Mouse (Mus musculus) forebrain, embryonic 13.5 days (tissue): ENCODE measurements around the gene Scaf1. TPM values are rescaled to one million over a fixed set of nuclear protein-coding genes. Genes with fewer than 3 reads are reported as not detected.
"Not testable (repeated sequence)": the region's sequence is repeated elsewhere in the genome, so short reads cannot be mapped to it uniquely, and the experiment has no call there.

ENCODE experiments used
- ATAC-seq: fragments of 200-750 bp; cut with Nextera tagmentation; 2 replicates; pipeline ENCODE4 v1.8.0; 2017
- H3K27ac ChIP-seq: fragments of 300-500 bp; sonication (generic); 2 replicates; pipeline ENCODE4 v1.5.1; 2015; ENCODE audit warnings: inconsistent platforms, mild to moderate bottlenecking, moderate library complexity
- H3K27me3 ChIP-seq: fragments of 300-500 bp; sonication (generic); 2 replicates; pipeline ENCODE4 v1.6.1; 2015; ENCODE audit warnings: mild to moderate bottlenecking, inconsistent platforms
- H3K36me3 ChIP-seq: fragments of 300-500 bp; sonication (generic); 2 replicates; pipeline ENCODE4 v1.6.1; 2015; ENCODE audit warnings: mild to moderate bottlenecking, inconsistent platforms; ENCODE audit not compliant: poor library complexity, severe bottlenecking
- H3K4me1 ChIP-seq: fragments of 300-500 bp; sonication (generic); 2 replicates; pipeline ENCODE4 v1.6.1; 2015; ENCODE audit warnings: inconsistent platforms
- H3K4me2 ChIP-seq: fragments of 300-500 bp; sonication (generic); 2 replicates; pipeline ENCODE4 v1.6.1; 2015; ENCODE audit warnings: inconsistent platforms, mild to moderate bottlenecking, moderate library complexity
- H3K4me3 ChIP-seq: fragments of 300-500 bp; sonication (generic); 2 replicates; pipeline ENCODE4 v1.5.1; 2015; ENCODE audit warnings: mild to moderate bottlenecking, inconsistent platforms
- H3K9ac ChIP-seq: fragments of 300-500 bp; sonication (generic); 2 replicates; pipeline ENCODE4 v1.6.1; 2015; ENCODE audit warnings: mild to moderate bottlenecking, inconsistent platforms
- H3K9me3 ChIP-seq: fragments of 300-500 bp; sonication (generic); replicated peaks from 2 replicates; pipeline ENCODE4 v1.6.1; 2016; ENCODE audit warnings: inconsistent platforms
- WGBS: fragments of 180-500 bp; shearing (Covaris S2); methylation state at CpG from one replicate; pipeline ENCODE4 v1.1.7; 2015; 5-methylcytosine and 5-hydroxymethylcytosine counted together
- polyA plus RNA-seq: library from polyadenylated mRNA; unstranded; fragments of >200 nt; fragmentation: Nextera tagmentation; extraction: Ambion mirVana; gene quantifications from 2 replicates; pipeline ENCODE4 v1.2.1, GENCODE M21; 2015

The Scaf1 gene
- polyA plus RNA-seq, 1 experiment from 2014 or later: 35.8 TPM

DNA sequence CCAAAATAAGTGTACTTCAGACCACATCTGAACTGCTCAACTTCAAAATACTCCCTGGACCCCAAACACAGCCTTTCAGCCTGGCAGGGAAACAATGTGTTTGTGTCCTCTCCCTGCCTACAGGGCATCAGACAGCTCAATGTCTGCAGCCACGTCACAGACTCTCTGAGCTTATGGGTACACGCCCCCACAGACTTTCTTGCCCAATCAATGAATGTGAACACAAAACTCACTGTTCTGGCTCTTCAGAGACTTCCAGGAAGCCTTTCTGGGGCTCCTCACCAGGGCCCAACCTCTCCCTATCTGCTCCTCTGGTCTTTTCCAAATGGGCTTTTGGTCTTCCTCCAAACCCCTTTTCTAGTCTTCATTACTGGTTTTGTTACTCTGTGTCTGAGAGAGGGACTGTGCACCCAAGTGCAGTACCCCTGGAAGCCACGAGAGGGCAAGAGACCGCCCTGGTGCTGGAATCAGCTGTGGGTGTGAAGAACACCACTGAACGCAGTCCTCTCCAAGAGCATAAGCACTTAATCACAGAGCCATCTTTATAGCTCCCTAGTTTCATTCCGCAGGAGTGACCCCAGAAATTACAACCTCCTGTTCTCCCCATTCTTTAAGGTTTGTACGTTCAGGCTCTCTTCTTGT lies 21.7 kb upstream of the Scaf1 start:
- Histone ChIP-seq H3K27me3 (no peaks in the 10 kb centered on the region), H3K4me1 (no peaks in the 10 kb centered on the region), H3K9ac (no peak overlapping the region), H3K4me2 (no peak overlapping the region), H3K27ac (no peak overlapping the region), H3K9me3 (no peaks in the 10 kb centered on the region), H3K36me3 (peaks cover 99% of the 10 kb centered on the region), H3K4me3 (no peak overlapping the region)
- ATAC-seq: no peak
- 69% methylated on average over 7 of the region's 7 CpGs for WGBS

GRCm38 (mm10) chr7:45036702-45037101 lies 20.5 kb upstream of the Scaf1 start:
- no peak overlapping the region for H3K27ac ChIP-seq
- H3K27me3 ChIP-seq: no peaks in the 10 kb centered on the region
- H3K4me2 ChIP-seq: no peak overlapping the region
- H3K9me3 ChIP-seq: no peaks in the 10 kb centered on the region
- no peak overlapping the region for H3K9ac ChIP-seq
- WGBS: 95% methylated on average over 11 of the region's 11 CpGs
- peaks cover 99% of the 10 kb centered on the region for H3K36me3 ChIP-seq
- no peak overlapping the region for H3K4me3 ChIP-seq
- no peaks in the 10 kb centered on the region for H3K4me1 ChIP-seq
- no peak for ATAC-seq

GRCm38 (mm10) chr7:45035631-45036030 lies 19.5 kb upstream of the Scaf1 start:
- Histone ChIP-seq H3K36me3 (peaks cover 99% of the 10 kb centered on the region), H3K4me2 (no peak overlapping the region), H3K4me1 (no peaks in the 10 kb centered on the region), H3K4me3 (no peak overlapping the region), H3K27me3 (no peaks in the 10 kb centered on the region), H3K9ac (no peak overlapping the region), H3K27ac (no peak overlapping the region), H3K9me3 (no peaks in the 10 kb centered on the region)
- WGBS: 95% methylated on average over 3 of the region's 3 CpGs
- ATAC-seq: no peak

- 94% methylated on average over 19 of the region's 19 CpGs for WGBS
- no peak overlapping the region for H3K27ac ChIP-seq
- no peak overlapping the region for H3K4me2 ChIP-seq
- no peak overlapping the region for H3K4me3 ChIP-seq
- no peak overlapping the region for H3K9ac ChIP-seq
- ATAC-seq: no peak
- peaks cover 99% of the 10 kb centered on the region for H3K36me3 ChIP-seq
- H3K9me3 ChIP-seq: no peaks in the 10 kb centered on the region
- no peaks in the 10 kb centered on the region for H3K4me1 ChIP-seq
- H3K27me3 ChIP-seq: no peaks in the 10 kb centered on the region
Measured at GRCm38 (mm10) chr7:45033722-45034359, 17.7 kb upstream of the Scaf1 start.

- no peak for ATAC-seq
- 94% methylated on average over 8 of the region's 8 CpGs for WGBS
- Histone ChIP-seq H3K36me3 (peaks cover 95% of the 10 kb centered on the region), H3K9ac (no peak overlapping the region), H3K4me1 (no peaks in the 10 kb centered on the region), H3K4me3 (no peak overlapping the region), H3K4me2 (no peak overlapping the region), H3K9me3 (no peaks in the 10 kb centered on the region), H3K27me3 (no peaks in the 10 kb centered on the region), H3K27ac (no peak overlapping the region)
Measured at GRCm38 (mm10) chr7:45030857-45031256, 14.7 kb upstream of the Scaf1 start.

GRCm38 (mm10) chr7:45029995-45030394 lies 13.8 kb upstream of the Scaf1 start:
- H3K4me1 ChIP-seq: no peaks in the 10 kb centered on the region
- WGBS: 91% methylated on average over 6 of the region's 6 CpGs
- no peak for ATAC-seq
- H3K9me3 ChIP-seq: no peaks in the 10 kb centered on the region
- no peak overlapping the region for H3K4me2 ChIP-seq
- H3K27ac ChIP-seq: no peak overlapping the region
- H3K9ac ChIP-seq: no peak overlapping the region
- H3K36me3 ChIP-seq: peaks cover 87% of the 10 kb centered on the region
- no peaks in the 10 kb centered on the region for H3K27me3 ChIP-seq
- no peak overlapping the region for H3K4me3 ChIP-seq

GRCm38 (mm10) chr7:45028351-45028750 lies 12.2 kb upstream of the Scaf1 start:
- 95% methylated on average over 11 of the region's 11 CpGs for WGBS
- H3K9ac ChIP-seq: no peak overlapping the region
- no peaks in the 10 kb centered on the region for H3K9me3 ChIP-seq
- no peaks in the 10 kb centered on the region for H3K4me1 ChIP-seq
- H3K36me3 ChIP-seq: peaks cover 70% of the 10 kb centered on the region
- no peak for ATAC-seq
- H3K4me2 ChIP-seq: no peak overlapping the region
- H3K27ac ChIP-seq: no peak overlapping the region
- H3K4me3 ChIP-seq: no peak overlapping the region
- no peaks in the 10 kb centered on the region for H3K27me3 ChIP-seq

- peaks cover 64% of the 10 kb centered on the region for H3K36me3 ChIP-seq
- H3K4me1 ChIP-seq: no peaks in the 10 kb centered on the region
- no peak for ATAC-seq
- H3K27me3 ChIP-seq: no peaks in the 10 kb centered on the region
- H3K27ac ChIP-seq: no peak overlapping the region
- H3K4me2 ChIP-seq: no peak overlapping the region
- no peak overlapping the region for H3K4me3 ChIP-seq
- no peaks in the 10 kb centered on the region for H3K9me3 ChIP-seq
- WGBS: 88% methylated on average over 9 of the region's 9 CpGs
- H3K9ac ChIP-seq: no peak overlapping the region
Measured at GRCm38 (mm10) chr7:45027761-45028160, 11.6 kb upstream of the Scaf1 start.

DNA sequence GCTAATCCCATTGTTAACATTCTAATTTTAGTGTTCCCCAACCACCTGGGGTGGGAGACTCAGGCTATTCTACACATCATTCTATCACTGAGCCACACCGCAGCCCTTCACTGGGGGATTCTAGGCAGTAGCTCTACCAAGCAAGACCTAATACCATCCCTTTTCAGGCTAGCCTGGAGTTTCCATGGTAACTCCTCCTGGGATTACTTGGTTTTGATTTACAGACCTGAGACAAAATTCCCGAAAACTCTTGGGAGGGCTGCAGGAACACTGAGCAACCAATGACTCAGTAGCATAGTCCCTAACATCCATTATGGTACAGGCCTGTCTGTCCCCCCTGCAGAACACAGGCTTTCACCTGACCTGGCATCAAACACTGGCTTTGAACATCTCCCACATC lies 10.1 kb upstream of the Scaf1 start:
- Histone ChIP-seq H3K4me3 (no peak overlapping the region), H3K27ac (0 out of 2 replicates have a peak overlapping the region, but pooled peaks have one; percentile 7), H3K9ac (no peak overlapping the region), H3K36me3 (peaks cover 49% of the 10 kb centered on the region), H3K4me1 (no peaks in the 10 kb centered on the region), H3K27me3 (no peaks in the 10 kb centered on the region), H3K4me2 (no peak overlapping the region), H3K9me3 (no peaks in the 10 kb centered on the region)
- ATAC-seq: no peak
- 69% methylated on average over 2 of the region's 2 CpGs for WGBS

DNA sequence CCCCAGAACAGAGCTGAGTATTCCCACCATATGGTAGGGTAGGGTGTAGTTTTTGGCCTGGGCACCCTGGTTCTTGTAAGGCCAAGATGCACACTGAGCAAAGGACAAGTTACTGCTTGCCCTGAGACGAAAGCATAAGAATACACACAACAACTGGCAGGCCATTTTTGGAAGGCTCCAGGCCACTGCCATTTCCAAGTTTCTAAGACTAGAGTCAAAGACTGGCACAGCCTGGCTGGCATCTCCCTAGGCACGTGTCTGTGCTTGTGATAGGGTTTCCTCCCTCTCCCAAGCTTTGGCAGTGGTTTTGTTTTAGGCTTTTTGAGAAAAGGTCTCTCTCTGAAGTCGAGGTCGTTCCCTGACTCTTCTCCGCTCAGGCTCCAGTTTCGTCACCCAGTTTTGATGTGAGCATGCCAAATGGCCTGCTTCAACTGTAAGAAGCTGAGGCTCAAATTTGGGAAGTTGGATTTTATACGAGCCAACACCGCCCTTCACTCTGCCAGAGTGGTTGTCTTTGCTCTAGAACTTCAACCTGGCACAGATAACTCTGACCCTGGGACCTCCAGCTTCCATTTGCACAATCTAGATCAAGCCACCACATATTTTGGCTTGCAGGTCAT lies 9.5 kb upstream of the Scaf1 start:
- H3K27me3 ChIP-seq: no peaks in the 10 kb centered on the region
- whole genome bisulfite sequencing: 80% methylated on average over 8 of the region's 8 CpGs
- H3K9ac ChIP-seq: no peak overlapping the region
- H3K27ac ChIP-seq: peak overlapping the region; percentile 7; the same call in 1 of the 2 replicates
- no peak overlapping the region for H3K4me2 ChIP-seq
- no peaks in the 10 kb centered on the region for H3K4me1 ChIP-seq
- H3K36me3 ChIP-seq: peaks cover 44% of the 10 kb centered on the region
- ATAC-seq: no peak
- no peak overlapping the region for H3K4me3 ChIP-seq
- no peaks in the 10 kb centered on the region for H3K9me3 ChIP-seq

- peaks cover 9% of the 10 kb centered on the region for H3K27me3 ChIP-seq
- no peaks in the 10 kb centered on the region for H3K9me3 ChIP-seq
- H3K36me3 ChIP-seq: peaks cover 32% of the 10 kb centered on the region
- H3K9ac ChIP-seq: no peak overlapping the region
- no peak overlapping the region for H3K4me3 ChIP-seq
- H3K27ac ChIP-seq: 0 out of 2 replicates have a peak overlapping the region, but pooled peaks have one; percentile 4
- ATAC-seq: no peak
- no peak overlapping the region for H3K4me2 ChIP-seq
- no peaks in the 10 kb centered on the region for H3K4me1 ChIP-seq
- WGBS: 89% methylated on average over 15 of the region's 15 CpGs
Measured at GRCm38 (mm10) chr7:45024281-45025248, 8.4 kb upstream of the Scaf1 start.

DNA sequence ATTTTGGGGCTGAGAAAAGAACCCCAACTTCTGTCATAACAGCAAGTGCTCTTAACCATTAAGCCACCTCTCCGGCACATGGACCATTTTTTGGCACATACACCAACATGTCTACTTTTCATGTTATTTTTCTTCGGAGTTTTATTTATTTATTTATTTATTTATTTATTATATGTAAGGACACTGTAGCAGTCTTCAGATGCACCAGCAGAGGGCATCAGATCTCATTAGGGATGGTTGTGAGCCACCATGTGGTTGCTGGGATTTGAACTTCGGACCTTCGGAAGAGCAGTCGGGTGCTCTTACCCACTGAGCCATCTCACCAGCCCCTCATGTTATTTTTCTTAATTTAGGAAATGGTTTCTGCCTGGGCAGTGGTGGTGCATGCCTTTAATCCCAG lies 7.5 kb upstream of the Scaf1 start:
- Histone ChIP-seq H3K27me3 (peaks cover 18% of the 10 kb centered on the region), H3K36me3 (peaks cover 24% of the 10 kb centered on the region)
- H3K4me2 ChIP-seq, H3K4me1 ChIP-seq, H3K27ac ChIP-seq, H3K9me3 ChIP-seq, H3K9ac ChIP-seq, ATAC-seq, H3K4me3 ChIP-seq: not testable (repeated sequence)
- WGBS: 85% methylated on average over 5 of the region's 5 CpGs
